Mouse (Mus musculus) heart, embryonic 13.5 days (tissue): Measurements from ENCODE around the gene Itga11. TPM values are rescaled to one million over a fixed set of nuclear protein-coding genes. Genes with fewer than 3 reads are reported as not detected.

Experiments
- ATAC-seq: fragments of 200-750 bp; cut with Nextera tagmentation; 2 replicates; pipeline ENCODE4 v1.8.0; 2017; ENCODE audit warnings: moderate TSS enrichment; ENCODE audit not compliant: insufficient number of reproducible peaks, low FRiP score, low TSS enrichment; ENCODE audit errors: extremely low read depth
- H3K27ac ChIP-seq: fragments of 300-500 bp; sonication (generic); replicated peaks from 2 replicates; pipeline ENCODE4 v1.5.1; 2015; ENCODE audit warnings: moderate library complexity, mild to moderate bottlenecking, inconsistent platforms
- H3K27me3 ChIP-seq: fragments of 300-500 bp; sonication (generic); replicated peaks from 2 replicates; pipeline ENCODE4 v1.6.1; 2015; ENCODE audit warnings: mild to moderate bottlenecking, inconsistent platforms
- H3K36me3 ChIP-seq: fragments of 300-500 bp; sonication (generic); 2 replicates; pipeline ENCODE4 v1.6.1; 2015; ENCODE audit warnings: mild to moderate bottlenecking, inconsistent platforms
- H3K4me1 ChIP-seq: fragments of 300-500 bp; sonication (generic); 2 replicates; pipeline ENCODE4 v1.6.1; 2015; ENCODE audit warnings: inconsistent platforms
- H3K4me2 ChIP-seq: fragments of 300-500 bp; sonication (generic); 2 replicates; pipeline ENCODE4 v1.6.1; 2015; ENCODE audit warnings: inconsistent platforms, mild to moderate bottlenecking, moderate library complexity
- H3K4me3 ChIP-seq: fragments of 300-500 bp; sonication (generic); 2 replicates; pipeline ENCODE4 v1.5.1; 2015; ENCODE audit warnings: moderate library complexity, mild to moderate bottlenecking, inconsistent platforms
- H3K9ac ChIP-seq: fragments of 300-500 bp; sonication (generic); 2 replicates; pipeline ENCODE4 v1.6.1; 2015; ENCODE audit warnings: inconsistent platforms, mild to moderate bottlenecking, moderate library complexity
- H3K9me3 ChIP-seq: fragments of 300-500 bp; sonication (generic); 2 replicates; pipeline ENCODE4 v1.6.1; 2016; ENCODE audit warnings: inconsistent platforms
- WGBS: fragments of 180-500 bp; shearing (Covaris S2); methylation state at CpG from one replicate; pipeline ENCODE4 v1.1.7; 2015; ENCODE audit warnings: mixed read lengths; 5-methylcytosine and 5-hydroxymethylcytosine counted together
- polyA plus RNA-seq: library from polyadenylated mRNA; unstranded; fragments of >200 nt; fragmentation: Nextera tagmentation; extraction: Ambion mirVana; gene quantifications from 2 replicates; pipeline ENCODE4 v1.2.1, GENCODE M21; 2015

The Itga11 gene
- polyA plus RNA-seq, 1 experiment from 2014 or later = 0.83 TPM

DNA sequence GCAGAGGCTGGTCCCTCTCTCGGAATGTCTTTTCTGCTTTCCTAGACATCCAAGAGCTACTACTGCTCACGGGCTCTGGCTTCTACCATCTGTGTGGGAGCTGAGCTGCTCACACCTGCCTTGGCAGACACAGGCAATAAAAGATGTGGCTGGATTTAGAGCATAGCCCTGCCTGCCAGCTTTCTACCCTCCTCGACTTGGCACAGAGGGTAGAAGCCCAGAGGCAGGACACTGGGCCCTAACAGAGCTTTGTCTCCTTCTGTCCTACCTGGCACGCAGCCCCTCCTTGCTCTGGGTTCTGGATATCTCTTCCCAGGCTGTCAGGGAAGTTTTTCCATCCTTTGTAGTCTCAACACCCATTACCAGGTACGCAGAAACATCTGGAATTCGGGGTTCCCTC is 45.1 kb downstream of the Itga11 start:
- H3K36me3 ChIP-seq = no peaks in the 10 kb centered on the region
- no peak overlapping the region for H3K4me2 ChIP-seq
- H3K9me3 ChIP-seq = no peaks in the 10 kb centered on the region
- no peak overlapping the region for H3K27ac ChIP-seq
- no peak overlapping the region for H3K9ac ChIP-seq
- H3K27me3 ChIP-seq = 0 out of 2 replicates have a peak, but pooled peaks cover 2% of the 10 kb centered on the region
- no peak for ATAC-seq
- H3K4me1 ChIP-seq = peaks cover 39% of the 10 kb centered on the region
- 66% methylated on average over 6 of the region's 6 CpGs for WGBS
- H3K4me3 ChIP-seq = no peak overlapping the region

DNA sequence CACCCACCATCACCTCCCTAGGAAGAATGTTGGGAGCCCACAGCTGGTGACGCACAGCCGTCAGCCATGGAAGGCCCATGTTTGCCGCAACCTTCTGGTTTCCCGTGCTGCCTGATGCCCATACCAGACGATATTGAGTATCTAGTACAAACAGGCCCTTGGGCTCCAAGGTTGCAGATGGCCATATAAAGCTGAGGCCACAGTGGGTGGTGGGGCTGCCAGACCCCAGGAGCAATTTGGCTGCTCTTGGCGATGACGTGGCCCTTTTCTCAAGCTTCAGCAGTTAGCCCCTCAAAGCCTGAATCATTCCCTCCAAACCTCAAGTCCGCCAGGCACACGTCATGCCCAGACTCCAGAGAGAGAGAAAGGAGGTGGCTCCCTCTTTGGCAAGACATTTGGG is 46.5 kb downstream of the Itga11 start:
- ATAC-seq = no peak
- no peak overlapping the region for H3K4me2 ChIP-seq

DNA sequence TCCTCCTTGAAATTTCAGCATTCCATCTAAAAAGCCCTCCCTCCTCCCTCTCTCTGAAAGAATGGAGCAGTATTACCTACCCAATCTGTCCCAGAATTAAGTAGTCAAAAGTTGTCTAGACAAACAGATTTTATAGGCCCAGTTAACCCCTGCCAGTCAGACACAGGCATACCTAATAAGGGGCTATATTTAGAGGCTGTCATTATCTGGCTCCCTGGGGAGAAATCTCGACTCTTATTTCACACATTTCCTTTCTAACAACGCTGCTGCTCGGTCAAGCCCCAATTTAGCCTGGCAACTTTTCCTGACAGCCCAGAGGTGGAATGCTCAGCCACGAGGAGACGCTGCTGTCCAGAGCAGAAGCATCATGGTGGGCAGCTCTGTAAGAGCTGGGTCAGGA is 47.6 kb downstream of the Itga11 start:
- WGBS = 6% methylated on average over 5 of the region's 5 CpGs

More for the DNA sequence above, 46.5 kb downstream of the Itga11 start:
- Histone ChIP-seq H3K27me3 (0 out of 2 replicates have a peak, but pooled peaks cover 2% of the 10 kb centered on the region), H3K9me3 (no peaks in the 10 kb centered on the region), H3K36me3 (no peaks in the 10 kb centered on the region), H3K9ac (no peak overlapping the region), H3K4me1 (peaks cover 27% of the 10 kb centered on the region), H3K4me3 (no peak overlapping the region), H3K27ac (no peak overlapping the region)
- 87% methylated on average over 9 of the region's 9 CpGs for WGBS

DNA sequence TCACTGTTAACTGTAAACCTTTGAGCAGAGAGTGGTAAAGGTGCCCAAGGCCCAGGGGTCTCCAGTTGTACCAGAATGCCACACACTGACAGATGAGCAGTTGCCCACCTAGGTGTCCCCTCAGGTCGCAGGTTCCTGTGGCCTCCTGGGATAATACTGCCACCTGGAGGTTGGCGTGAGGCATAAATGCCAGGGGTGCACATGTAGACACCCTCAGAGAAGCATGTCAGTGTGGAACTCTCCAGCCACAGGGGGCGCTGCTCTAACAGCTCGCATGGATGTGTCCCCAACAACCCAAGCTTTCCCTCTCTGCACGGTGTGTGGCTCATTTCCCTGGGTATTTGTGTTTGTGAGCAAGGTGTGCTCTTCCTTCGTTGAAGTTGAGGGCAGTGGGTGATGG is 48.8 kb downstream of the Itga11 start:
- Histone ChIP-seq H3K4me2 (no peak overlapping the region), H3K9ac (no peak overlapping the region), H3K27ac (no peak overlapping the region), H3K4me1 (peaks cover 29% of the 10 kb centered on the region), H3K36me3 (no peaks in the 10 kb centered on the region), H3K4me3 (no peak overlapping the region), H3K27me3 (peaks cover 2% of the 10 kb centered on the region; the same call in 1 of the 2 replicates), H3K9me3 (no peaks in the 10 kb centered on the region)
- WGBS = 55% methylated on average over 6 of the region's 6 CpGs
- no peak for ATAC-seq

More for the DNA sequence above, 47.6 kb downstream of the Itga11 start:
- Histone ChIP-seq H3K27me3 (peaks cover 2% of the 10 kb centered on the region; the same call in 1 of the 2 replicates), H3K36me3 (no peaks in the 10 kb centered on the region), H3K4me1 (peaks cover 27% of the 10 kb centered on the region), H3K9ac (no peak overlapping the region), H3K4me3 (no peak overlapping the region), H3K9me3 (no peaks in the 10 kb centered on the region), H3K4me2 (no peak overlapping the region), H3K27ac (no peak overlapping the region)
- ATAC-seq = no peak

DNA sequence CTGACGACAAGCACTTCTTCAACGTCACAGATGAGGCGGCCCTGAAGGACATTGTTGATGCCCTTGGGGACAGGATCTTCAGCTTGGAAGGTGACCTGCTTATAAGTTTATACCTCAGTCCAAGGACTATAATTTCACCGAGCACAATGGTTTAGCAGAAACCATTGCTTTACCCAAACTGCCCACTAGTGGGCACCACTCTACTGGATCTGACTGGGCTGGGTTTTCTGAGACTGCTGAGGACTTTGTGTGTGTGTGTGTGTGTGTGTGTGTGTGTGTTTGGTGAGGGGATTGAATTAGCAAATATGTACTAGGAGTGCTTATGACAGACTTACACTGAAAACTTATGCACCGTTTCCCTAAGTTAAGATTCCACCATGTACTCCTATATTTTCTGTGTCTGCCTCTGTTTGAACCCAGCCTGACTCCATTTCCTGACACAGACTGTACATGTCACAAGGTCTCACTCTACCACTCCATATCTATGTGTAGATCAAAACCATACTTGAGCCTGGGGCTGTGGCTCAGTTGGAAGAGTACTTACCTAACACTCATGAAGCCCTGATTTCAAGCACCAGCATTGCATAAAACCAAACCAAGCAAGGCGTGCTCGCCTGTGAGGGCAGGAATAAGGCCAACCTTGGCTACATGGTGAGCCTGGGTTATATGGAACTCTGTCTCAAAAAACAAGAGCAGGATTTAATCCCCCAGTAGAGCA is 67.1 kb downstream of the Itga11 start:
- Histone ChIP-seq H3K36me3 (no peaks in the 10 kb centered on the region), H3K4me2 (no peak overlapping the region), H3K9ac (no peak overlapping the region), H3K4me3 (no peak overlapping the region), H3K9me3 (no peaks in the 10 kb centered on the region), H3K27me3 (no peaks in the 10 kb centered on the region; the same call in 1 of the 2 replicates), H3K4me1 (peaks cover 17% of the 10 kb centered on the region), H3K27ac (no peak overlapping the region)
- ATAC-seq = no peak
- 51% methylated on average over 7 of the region's 7 CpGs for WGBS

DNA sequence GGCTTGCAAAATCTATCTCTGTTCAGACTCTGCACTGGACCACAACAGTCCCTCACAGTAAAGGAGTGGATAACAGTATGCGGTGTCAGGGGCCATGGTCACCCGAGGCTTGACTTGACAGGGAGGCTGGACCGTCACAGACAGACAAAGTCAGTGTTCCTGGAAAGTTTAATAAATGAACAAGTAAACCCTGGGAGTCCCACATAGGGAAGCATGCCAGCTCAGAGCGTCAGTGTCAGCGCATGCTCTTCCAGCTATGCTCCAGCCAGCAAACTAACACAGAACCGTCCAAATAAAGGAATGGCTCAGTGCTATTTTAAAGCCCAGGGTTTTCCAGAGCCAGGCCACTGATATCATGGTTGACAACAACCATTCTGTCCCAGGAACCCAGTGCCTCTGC is 69.0 kb downstream of the Itga11 start:
- no peaks in the 10 kb centered on the region for H3K36me3 ChIP-seq
- no peak overlapping the region; the same call in 1 of the 2 replicates for H3K9ac ChIP-seq
- H3K9me3 ChIP-seq = no peaks in the 10 kb centered on the region
- peak overlapping the region; percentile 17; the same call in 1 of the 2 replicates for H3K27ac ChIP-seq
- H3K4me3 ChIP-seq = no peak overlapping the region
- 46% methylated on average over 6 of the region's 6 CpGs for WGBS
- H3K4me1 ChIP-seq = peaks cover 21% of the 10 kb centered on the region
- no peak overlapping the region for H3K4me2 ChIP-seq
- no peaks in the 10 kb centered on the region; the same call in 1 of the 2 replicates for H3K27me3 ChIP-seq
- no peak for ATAC-seq

DNA sequence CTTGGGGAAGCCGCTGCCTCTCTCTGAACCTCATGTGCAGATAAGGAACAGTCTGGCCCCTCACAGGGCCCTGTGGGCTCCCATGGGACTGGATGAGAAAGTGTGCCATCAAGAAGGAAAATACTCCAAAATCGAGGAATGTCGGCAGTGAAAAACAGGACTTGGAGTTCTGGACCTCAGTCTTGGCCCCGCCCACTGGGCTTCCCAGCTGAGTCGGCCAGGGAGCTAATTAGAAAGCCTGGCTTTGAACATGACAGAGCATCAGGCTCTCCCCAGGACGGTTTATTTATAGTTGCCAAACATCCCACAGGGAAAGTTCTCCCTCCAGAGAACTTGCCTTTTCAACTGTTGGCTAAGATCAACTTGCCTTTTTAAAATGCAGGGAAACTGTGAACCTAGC is 72.0 kb downstream of the Itga11 start:
- Histone ChIP-seq H3K9ac (no peak overlapping the region), H3K4me2 (peak overlapping the region; percentile 7; the same call in 1 of the 2 replicates), H3K36me3 (no peaks in the 10 kb centered on the region), H3K27ac (no peak overlapping the region), H3K9me3 (no peaks in the 10 kb centered on the region), H3K4me3 (no peak overlapping the region), H3K4me1 (peaks cover 21% of the 10 kb centered on the region), H3K27me3 (no peaks in the 10 kb centered on the region)
- ATAC-seq = no peak
- 33% methylated on average over 6 of the region's 6 CpGs for WGBS

DNA sequence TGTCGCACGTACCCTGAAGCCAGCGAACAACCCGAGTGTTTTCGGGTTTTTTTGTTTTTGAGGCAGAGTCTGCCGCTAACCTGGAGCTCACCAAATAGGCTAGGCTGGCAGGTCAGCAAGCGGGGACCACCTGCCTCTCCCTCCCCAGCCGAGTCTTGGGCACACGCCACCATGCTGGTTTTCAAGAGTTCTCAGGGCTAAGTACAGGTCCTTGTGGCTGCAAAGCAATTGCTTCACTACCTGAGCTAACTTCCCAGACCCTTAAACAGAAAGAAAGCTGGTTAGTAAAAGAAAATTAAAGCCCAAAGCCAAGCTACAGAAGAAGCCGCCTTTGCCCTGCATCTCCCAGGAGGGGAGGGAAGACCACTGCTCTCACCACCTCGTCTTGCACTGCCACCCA is 72.8 kb downstream of the Itga11 start:
- ATAC-seq = no peak
- peaks cover 21% of the 10 kb centered on the region for H3K4me1 ChIP-seq
- no peaks in the 10 kb centered on the region for H3K27me3 ChIP-seq
- no peak overlapping the region for H3K9ac ChIP-seq
- H3K36me3 ChIP-seq = no peaks in the 10 kb centered on the region
- H3K9me3 ChIP-seq = no peaks in the 10 kb centered on the region
- WGBS = 81% methylated on average over 11 of the region's 11 CpGs
- no peak overlapping the region for H3K27ac ChIP-seq
- no peak overlapping the region for H3K4me3 ChIP-seq
- H3K4me2 ChIP-seq = no peak overlapping the region

DNA sequence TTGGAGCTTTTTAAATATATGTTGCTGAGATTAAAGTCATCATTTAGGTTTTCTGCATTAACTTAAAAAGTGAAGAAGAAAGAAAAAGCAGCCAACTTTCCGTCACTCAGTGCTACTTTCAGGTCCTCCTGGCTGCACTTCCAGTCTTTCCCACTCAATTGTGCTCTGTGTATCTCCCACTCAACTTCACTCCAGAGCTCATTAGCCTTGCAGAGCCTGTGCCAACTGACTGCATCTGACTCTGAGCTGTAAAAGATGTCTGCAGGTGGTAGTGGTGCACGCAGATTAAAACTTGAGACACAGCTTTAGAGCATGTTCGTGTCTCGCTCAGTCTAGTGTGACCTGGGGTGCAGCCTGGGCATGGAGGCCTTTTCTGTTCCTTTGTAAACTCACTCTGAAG is 80.7 kb downstream of the Itga11 start:
- H3K27ac ChIP-seq = no peak overlapping the region
- ATAC-seq = no peak
- H3K4me2 ChIP-seq = no peak overlapping the region
- no peak overlapping the region for H3K9ac ChIP-seq
- no peaks in the 10 kb centered on the region for H3K9me3 ChIP-seq
- H3K27me3 ChIP-seq = peaks cover 4% of the 10 kb centered on the region
- WGBS = 82% methylated on average over 4 of the region's 4 CpGs
- H3K36me3 ChIP-seq = no peaks in the 10 kb centered on the region
- 0 out of 2 replicates have a peak, but pooled peaks cover under 1% of the 10 kb centered on the region for H3K4me1 ChIP-seq
- H3K4me3 ChIP-seq = no peak overlapping the region

DNA sequence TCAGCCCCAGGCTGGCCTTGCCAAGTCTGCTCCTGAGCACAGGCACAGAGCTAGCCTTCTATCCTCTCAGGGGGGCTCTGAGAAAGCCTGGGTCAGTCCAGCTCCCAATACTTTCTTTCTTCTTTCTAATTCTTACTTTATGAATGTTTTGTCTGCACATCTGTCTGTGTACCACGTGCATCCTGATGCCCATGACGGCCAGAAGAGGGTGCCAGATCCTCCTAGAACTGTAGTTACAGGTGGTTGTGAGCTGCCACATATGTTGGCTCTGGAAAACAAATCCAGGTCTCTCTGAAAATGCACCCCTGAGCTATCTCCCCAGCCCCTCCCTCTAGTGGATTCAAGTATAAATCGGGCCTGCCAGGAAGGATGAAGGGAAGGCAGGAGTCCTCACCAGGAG is 82.0 kb downstream of the Itga11 start:
- Histone ChIP-seq H3K27me3 (peaks cover 11% of the 10 kb centered on the region), H3K4me1 (peaks cover 7% of the 10 kb centered on the region; the same call in 1 of the 2 replicates), H3K4me2 (no peak overlapping the region), H3K9me3 (no peaks in the 10 kb centered on the region), H3K27ac (no peak overlapping the region), H3K36me3 (no peaks in the 10 kb centered on the region), H3K9ac (no peak overlapping the region), H3K4me3 (no peak overlapping the region)
- 44% methylated on average over 3 of the region's 3 CpGs for WGBS
- no peak for ATAC-seq

DNA sequence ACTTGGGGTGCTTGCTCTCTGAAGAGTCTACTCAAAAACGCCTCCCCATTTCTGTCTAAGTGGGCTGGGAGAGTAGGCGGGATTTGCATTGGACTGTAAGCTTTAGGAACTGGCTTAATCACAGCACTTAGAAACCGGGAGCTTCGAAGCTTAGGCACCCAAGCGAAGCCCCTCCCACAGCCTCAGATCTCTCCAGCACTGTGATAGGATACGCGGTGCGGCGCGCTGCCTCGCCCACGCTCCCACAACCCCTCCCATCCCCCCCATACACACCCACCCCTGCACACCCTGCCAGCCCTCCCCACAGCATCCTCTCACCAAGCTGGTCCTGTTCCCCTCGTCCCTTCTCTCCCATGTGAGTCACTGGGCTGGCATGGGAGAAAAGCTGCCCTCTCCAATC is 85.9 kb downstream of the Itga11 start:
- Histone ChIP-seq H3K4me2 (peak overlapping the region; percentile 59), H3K36me3 (no peaks in the 10 kb centered on the region), H3K4me3 (peak overlapping the region; percentile 20; the same call in 1 of the 2 replicates), H3K27ac (no peak overlapping the region), H3K9me3 (no peaks in the 10 kb centered on the region), H3K4me1 (peaks cover 13% of the 10 kb centered on the region; the same call in 1 of the 2 replicates), H3K27me3 (peaks cover 11% of the 10 kb centered on the region), H3K9ac (0 out of 2 replicates have a peak overlapping the region, but pooled peaks have one; percentile 40)
- WGBS = 6% methylated on average over 13 of the region's 13 CpGs
- ATAC-seq = no peak

DNA sequence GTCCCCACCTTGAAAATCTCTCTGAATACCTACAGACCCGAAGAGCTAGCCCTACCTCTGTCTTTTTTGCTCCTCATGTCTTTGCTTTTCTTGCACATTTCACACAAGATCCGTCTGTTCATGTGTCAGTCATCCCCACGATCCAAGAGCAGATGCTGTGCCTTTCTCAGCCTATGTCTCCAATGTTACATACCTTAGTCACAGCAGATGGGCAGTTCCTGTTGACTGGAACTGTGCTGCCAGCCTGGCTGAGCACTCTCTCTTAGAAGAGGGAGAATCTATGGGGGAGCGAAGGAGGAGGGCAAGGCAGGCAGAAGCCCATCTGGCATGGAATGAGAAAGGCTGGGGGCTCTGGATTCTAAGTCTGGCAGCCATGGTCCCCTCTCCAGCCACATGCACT is 87.7 kb downstream of the Itga11 start:
- Histone ChIP-seq H3K4me3 (no peak overlapping the region), H3K4me1 (peaks cover 13% of the 10 kb centered on the region; the same call in 1 of the 2 replicates), H3K27me3 (peaks cover 11% of the 10 kb centered on the region), H3K36me3 (no peaks in the 10 kb centered on the region), H3K9me3 (no peaks in the 10 kb centered on the region), H3K9ac (no peak overlapping the region), H3K27ac (no peak overlapping the region), H3K4me2 (no peak overlapping the region)
- ATAC-seq = no peak
- WGBS = 56% methylated on average over 4 of the region's 4 CpGs
